Mouse (Mus musculus) hindbrain, embryonic 16.5 days (tissue): ENCODE results near the gene Dync1h1. TPM values are rescaled to one million over a fixed set of nuclear protein-coding genes. Genes with fewer than 3 reads are reported as not detected.

Source experiments
- ATAC-seq: fragments of 200-750 bp; cut with Nextera tagmentation; 2 replicates; pipeline ENCODE4 v1.8.0; 2017; ENCODE audit warnings: moderate TSS enrichment, moderate library complexity
- H3K27ac ChIP-seq: fragments of 300-500 bp; sonication (generic); 2 replicates; pipeline ENCODE4 v1.5.1; 2014; ENCODE audit warnings: low read depth, mild to moderate bottlenecking, control low read depth, low read length, moderate library complexity
- H3K27me3 ChIP-seq: fragments of 300-500 bp; sonication (generic); replicated peaks from 2 replicates; pipeline ENCODE4 v1.6.1; 2014; ENCODE audit warnings: low read length; ENCODE audit not compliant: control insufficient read depth, insufficient read depth
- H3K36me3 ChIP-seq: fragments of 300-500 bp; sonication (generic); 2 replicates; pipeline ENCODE4 v1.6.1; 2014; ENCODE audit warnings: mild to moderate bottlenecking, low read length, moderate library complexity, mixed read lengths; ENCODE audit not compliant: control insufficient read depth, insufficient read depth
- H3K4me1 ChIP-seq: fragments of 300-500 bp; sonication (generic); 2 replicates; pipeline ENCODE4 v1.6.1; 2014; ENCODE audit warnings: low read depth, low read length; ENCODE audit not compliant: control insufficient read depth, insufficient read depth
- H3K4me2 ChIP-seq: fragments of 300-500 bp; sonication (generic); 2 replicates; pipeline ENCODE4 v1.6.1; 2014; ENCODE audit warnings: mild to moderate bottlenecking, low read length, control low read depth, moderate library complexity
- H3K4me3 ChIP-seq: fragments of 300-500 bp; sonication (generic); 2 replicates; pipeline ENCODE4 v1.5.1; 2014; ENCODE audit warnings: mild to moderate bottlenecking, low read length, control low read depth, moderate library complexity
- H3K9ac ChIP-seq: fragments of 300-500 bp; sonication (generic); 2 replicates; pipeline ENCODE4 v1.6.1; 2014; ENCODE audit warnings: low read depth, mild to moderate bottlenecking, control low read depth, low read length, moderate library complexity
- H3K9me3 ChIP-seq: fragments of 300-500 bp; sonication (generic); 2 replicates; pipeline ENCODE4 v1.6.1; 2014; ENCODE audit warnings: mild to moderate bottlenecking, low read length, moderate library complexity; ENCODE audit not compliant: control insufficient read depth
- WGBS: fragments of 180-500 bp; shearing (Covaris S2); extraction: QIAGEN DNeasy Blood & Tissue Kit; methylation state at CpG from one replicate; pipeline ENCODE4 v1.1.7; 2014; 5-methylcytosine and 5-hydroxymethylcytosine counted together
- polyA plus RNA-seq: library from polyadenylated mRNA; unstranded; fragments of >200 nt; fragmentation: Nextera tagmentation; extraction: Ambion mirVana; gene quantifications from 2 replicates; pipeline ENCODE4 v1.2.1, GENCODE M21; 2015

Dync1h1 gene
- polyA plus RNA-seq, 1 experiment from 2014 or later, result 85.8 TPM

DNA sequence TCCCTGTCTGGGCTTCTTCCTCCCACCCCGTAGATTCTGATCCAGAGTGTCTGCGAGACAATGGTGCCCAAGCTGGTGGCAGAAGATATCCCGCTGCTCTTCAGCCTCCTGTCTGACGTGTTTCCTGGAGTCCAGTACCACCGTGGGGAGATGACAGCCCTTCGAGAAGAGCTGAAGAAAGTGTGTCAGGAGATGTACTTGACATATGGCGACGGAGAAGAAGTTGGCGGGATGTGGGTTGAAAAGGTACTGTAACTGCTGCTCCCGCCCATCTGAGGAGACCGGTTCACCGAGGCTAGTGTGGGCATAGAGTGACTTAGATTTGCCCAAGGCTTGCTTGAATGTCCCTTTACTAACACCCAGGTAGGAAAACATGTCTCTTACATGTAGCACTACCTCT, 35.0 kb downstream of the Dync1h1 start:
- Histone ChIP-seq H3K36me3 (peaks cover 85% of the 10 kb centered on the region), H3K27me3 (no peaks in the 10 kb centered on the region), H3K9ac (no peak overlapping the region), H3K4me2 (no peak overlapping the region), H3K4me1 (no peaks in the 10 kb centered on the region), H3K9me3 (no peaks in the 10 kb centered on the region), H3K4me3 (no peak overlapping the region), H3K27ac (no peak overlapping the region)
- 94% methylated on average over 12 of the region's 12 CpGs for WGBS
- ATAC-seq, result no peak

DNA sequence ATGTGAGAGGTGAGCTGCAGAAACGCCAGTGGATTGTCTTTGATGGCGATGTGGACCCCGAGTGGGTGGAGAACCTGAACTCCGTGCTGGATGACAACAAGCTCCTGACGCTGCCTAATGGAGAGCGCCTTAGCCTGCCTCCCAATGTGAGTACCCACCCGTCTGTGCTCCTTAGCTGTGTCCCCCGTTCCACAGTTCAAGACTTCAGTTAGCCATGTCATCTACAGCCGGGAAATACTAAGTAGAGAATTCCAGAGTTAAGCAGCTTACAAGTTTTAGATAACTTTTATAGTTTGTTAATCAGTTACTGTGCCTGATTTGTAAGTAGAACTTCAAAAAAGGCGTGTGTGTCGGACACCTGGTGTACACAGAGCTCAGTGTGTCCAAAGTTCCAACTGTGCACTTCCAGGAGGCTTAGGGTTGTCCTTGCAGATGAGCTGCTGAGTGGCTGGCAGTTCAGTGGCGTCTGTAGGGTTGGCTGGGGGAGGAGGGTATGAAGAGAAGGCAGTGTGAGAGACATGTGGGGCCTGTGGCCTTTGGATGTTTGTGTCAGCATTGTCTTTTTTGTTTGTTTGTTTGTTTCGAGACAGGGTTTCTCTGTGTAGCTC, 36.4 kb downstream of the Dync1h1 start:
- WGBS, result 93% methylated on average over 13 of the region's 13 CpGs

GRCm38 (mm10) chr12:110650241-110650641, 49.0 kb downstream of the Dync1h1 start:
- no peak for ATAC-seq
- Histone ChIP-seq H3K4me1 (no peaks in the 10 kb centered on the region), H3K27ac (no peak overlapping the region), H3K9ac (no peak overlapping the region), H3K9me3 (no peaks in the 10 kb centered on the region), H3K36me3 (peaks cover 79% of the 10 kb centered on the region), H3K4me2 (no peak overlapping the region), H3K4me3 (no peak overlapping the region), H3K27me3 (no peaks in the 10 kb centered on the region)
- 82% methylated on average over 8 of the region's 8 CpGs for WGBS

More for the DNA sequence above, 36.4 kb downstream of the Dync1h1 start:
- Histone ChIP-seq H3K27me3 (no peaks in the 10 kb centered on the region), H3K4me2 (no peak overlapping the region), H3K4me3 (no peak overlapping the region), H3K36me3 (peaks cover 89% of the 10 kb centered on the region), H3K27ac (no peak overlapping the region), H3K9me3 (no peaks in the 10 kb centered on the region), H3K9ac (no peak overlapping the region), H3K4me1 (no peaks in the 10 kb centered on the region)
- ATAC-seq, result no peak

- ATAC-seq, result no peak
- H3K9me3 ChIP-seq, result no peaks in the 10 kb centered on the region
- H3K4me1 ChIP-seq, result no peaks in the 10 kb centered on the region
- no peak overlapping the region for H3K4me2 ChIP-seq
- WGBS, result 98% methylated on average over 17 of the region's 17 CpGs
- H3K4me3 ChIP-seq, result no peak overlapping the region
- H3K9ac ChIP-seq, result no peak overlapping the region
- no peak overlapping the region for H3K27ac ChIP-seq
- peaks cover 83% of the 10 kb centered on the region for H3K36me3 ChIP-seq
- no peaks in the 10 kb centered on the region for H3K27me3 ChIP-seq
Observed at GRCm38 (mm10) chr12:110651464-110651863, 50.2 kb downstream of the Dync1h1 start.

DNA sequence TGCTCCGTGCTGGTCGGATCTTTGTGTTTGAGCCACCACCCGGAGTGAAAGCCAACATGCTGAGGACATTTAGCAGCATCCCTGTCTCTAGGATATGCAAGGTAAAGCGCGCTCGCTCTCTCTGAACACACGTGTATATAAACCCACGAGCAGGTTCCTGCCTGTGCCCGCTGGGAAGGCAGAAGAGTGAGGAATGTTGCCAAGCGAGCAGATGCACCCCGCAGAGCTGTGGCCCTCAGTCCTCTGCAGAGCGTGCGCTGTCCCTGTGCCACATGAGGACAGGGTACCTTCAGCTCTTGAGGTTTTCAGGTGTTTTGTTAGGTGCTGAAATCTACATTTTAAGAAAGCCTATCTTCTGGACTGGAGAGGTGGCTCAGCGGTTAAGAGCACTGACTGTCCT, 60.5 kb downstream of the Dync1h1 start:
- WGBS, result 95% methylated on average over 14 of the region's 14 CpGs
- Histone ChIP-seq H3K9me3 (no peaks in the 10 kb centered on the region), H3K4me2 (no peak overlapping the region), H3K4me3 (no peak overlapping the region), H3K9ac (no peak overlapping the region), H3K36me3 (peaks cover 91% of the 10 kb centered on the region), H3K4me1 (no peaks in the 10 kb centered on the region), H3K27ac (no peak overlapping the region), H3K27me3 (no peaks in the 10 kb centered on the region)
- no peak for ATAC-seq

GRCm38 (mm10) chr12:110667466-110668077, 66.3 kb downstream of the Dync1h1 start:
- no peaks in the 10 kb centered on the region for H3K27me3 ChIP-seq
- H3K4me2 ChIP-seq, result no peak overlapping the region
- H3K9me3 ChIP-seq, result no peaks in the 10 kb centered on the region
- H3K27ac ChIP-seq, result no peak overlapping the region
- ATAC-seq, result no peak
- no peak overlapping the region for H3K9ac ChIP-seq
- no peaks in the 10 kb centered on the region for H3K4me1 ChIP-seq
- WGBS, result 88% methylated on average over 13 of the region's 13 CpGs
- peaks cover 67% of the 10 kb centered on the region for H3K36me3 ChIP-seq
- H3K4me3 ChIP-seq, result no peak overlapping the region

- Histone ChIP-seq H3K27ac (no peak overlapping the region), H3K27me3 (no peaks in the 10 kb centered on the region), H3K4me3 (no peak overlapping the region), H3K9ac (no peak overlapping the region), H3K36me3 (peaks cover 5% of the 10 kb centered on the region; the same call in 1 of the 2 replicates), H3K4me1 (no peaks in the 10 kb centered on the region), H3K9me3 (no peaks in the 10 kb centered on the region; the same call in 1 of the 2 replicates), H3K4me2 (no peak overlapping the region)
- WGBS, result 48% methylated on average over 5 of the region's 5 CpGs
- ATAC-seq, result no peak
Observed at GRCm38 (mm10) chr12:110674243-110674642, 73.0 kb downstream of the Dync1h1 start.

- H3K9me3 ChIP-seq, result no peaks in the 10 kb centered on the region
- H3K4me1 ChIP-seq, result no peaks in the 10 kb centered on the region
- H3K9ac ChIP-seq, result no peak overlapping the region
- H3K27me3 ChIP-seq, result no peaks in the 10 kb centered on the region
- 43% methylated on average over 7 of the region's 7 CpGs for WGBS
- no peak overlapping the region for H3K4me2 ChIP-seq
- no peaks in the 10 kb centered on the region for H3K36me3 ChIP-seq
- no peak overlapping the region for H3K27ac ChIP-seq
- H3K4me3 ChIP-seq, result no peak overlapping the region
- no peak for ATAC-seq
Observed at GRCm38 (mm10) chr12:110681191-110681590, 79.9 kb downstream of the Dync1h1 start.

GRCm38 (mm10) chr12:110681878-110682277, 80.6 kb downstream of the Dync1h1 start:
- Histone ChIP-seq H3K4me3 (no peak overlapping the region), H3K27ac (no peak overlapping the region), H3K4me1 (no peaks in the 10 kb centered on the region), H3K27me3 (no peaks in the 10 kb centered on the region), H3K36me3 (no peaks in the 10 kb centered on the region), H3K4me2 (no peak overlapping the region), H3K9ac (no peak overlapping the region), H3K9me3 (no peaks in the 10 kb centered on the region)
- no peak for ATAC-seq
- WGBS, result 70% methylated on average over 3 of the region's 3 CpGs
